Mouse (Mus musculus): Measurements from ENCODE around the gene Btbd8.

Gene Btbd8

DNA sequence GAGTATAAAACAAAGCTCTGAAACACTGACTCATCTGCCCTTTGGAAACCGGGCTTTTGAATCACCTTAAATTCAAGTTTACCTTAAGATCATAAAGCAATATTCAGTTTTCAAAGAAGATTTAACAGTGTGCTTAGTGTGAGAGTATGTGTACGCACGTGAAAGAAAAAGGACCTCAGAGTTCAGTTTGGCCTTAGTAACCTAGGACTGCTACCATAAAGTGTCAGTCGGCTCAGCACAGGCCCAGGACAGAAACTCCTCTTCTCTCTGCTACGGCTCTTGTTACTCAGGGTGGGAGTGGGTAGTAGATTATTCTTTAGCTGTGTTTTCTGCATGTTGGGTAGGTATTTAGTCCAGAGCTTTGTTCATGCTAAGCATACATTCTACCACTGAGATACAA lies 11.8 kb downstream of the Btbd8 start:
- no peak for DNase-seq (ENCODE audit: low spot score)

DNA sequence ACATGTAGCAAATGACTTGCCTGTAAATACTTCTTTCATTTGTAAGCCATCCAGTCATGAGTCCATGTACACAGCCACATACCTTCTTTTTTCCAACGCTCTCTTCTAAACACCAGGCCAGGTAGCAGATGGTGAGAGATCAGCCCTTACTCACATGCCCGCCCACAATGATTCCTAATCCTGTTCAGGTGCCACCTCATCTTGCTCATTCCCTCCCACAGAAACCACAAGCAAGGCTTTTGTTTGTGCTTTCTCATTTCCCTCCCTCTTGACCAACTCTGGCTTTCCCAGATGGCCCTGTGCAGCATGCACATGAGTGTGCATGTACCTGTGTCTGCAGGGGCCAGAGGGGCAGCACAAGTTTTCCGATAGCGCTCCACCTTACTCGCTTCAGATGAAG lies 12.5 kb downstream of the Btbd8 start:
- DNase-seq (ENCODE audit: low spot score) = no peak

DNA sequence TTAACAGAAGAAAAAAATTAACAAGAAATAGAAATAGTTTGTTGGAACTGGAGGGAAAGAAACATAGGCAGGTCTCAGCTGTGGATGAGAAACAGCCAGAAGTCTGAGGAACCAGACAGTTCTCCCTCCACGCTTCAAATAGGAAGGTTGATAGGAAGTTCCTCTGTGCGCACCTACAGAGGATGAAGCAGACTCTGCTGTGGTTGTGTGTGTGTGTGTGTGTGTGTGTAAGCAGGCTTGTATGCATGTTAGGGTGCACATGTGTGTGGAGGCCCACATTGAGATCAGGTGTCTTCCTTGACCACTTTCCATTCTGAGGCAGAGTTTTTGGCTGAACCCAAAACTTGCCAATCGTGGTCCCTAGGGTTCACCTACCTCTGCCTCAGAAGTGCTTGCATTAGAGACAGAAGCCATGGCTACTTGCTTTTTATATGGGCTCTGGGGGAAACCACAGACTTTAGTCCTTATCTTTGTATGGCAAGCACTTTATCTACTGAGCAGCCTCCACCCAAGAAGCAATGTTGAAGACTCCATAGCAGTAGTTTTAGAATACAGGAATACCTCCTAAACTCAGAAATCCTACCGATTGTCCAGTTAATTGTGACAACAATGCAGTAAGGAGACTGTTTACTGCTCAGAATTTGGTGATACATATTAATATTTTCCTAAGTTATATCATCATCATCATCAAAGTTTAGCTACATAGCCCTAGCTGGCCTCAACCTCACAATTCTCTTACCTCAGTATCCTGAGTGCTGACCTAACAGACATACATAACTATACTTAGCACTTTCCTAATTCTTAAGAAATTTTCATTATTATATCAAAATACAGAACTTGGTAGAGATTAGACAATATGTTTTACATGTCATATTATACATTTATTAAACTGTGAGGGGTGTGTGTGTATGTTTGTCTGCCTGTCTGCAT lies 24.6 kb downstream of the Btbd8 start:
- no peak for DNase-seq (ENCODE audit: low spot score)

DNA sequence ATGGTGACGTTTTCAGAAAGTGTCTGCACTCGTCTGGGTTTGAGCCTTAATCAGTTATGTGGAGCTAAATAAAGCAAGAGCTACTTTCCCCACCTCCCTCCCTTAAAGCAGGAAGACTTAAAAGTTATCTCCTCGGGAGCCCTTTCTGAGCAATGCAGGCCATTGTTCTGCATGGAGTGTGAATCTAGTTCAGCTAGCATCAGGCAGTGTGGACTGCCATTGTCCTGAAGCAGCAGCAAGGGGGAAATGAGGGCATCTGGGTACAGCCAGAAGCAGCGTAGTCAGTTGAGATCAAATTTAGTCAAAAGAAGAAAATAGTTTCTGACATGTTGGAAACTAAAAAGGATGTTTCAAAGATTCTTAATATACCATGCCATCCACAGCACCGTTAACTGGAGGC lies 28.7 kb downstream of the Btbd8 start:
- DNase-seq (ENCODE audit: low spot score) = no peak

DNA sequence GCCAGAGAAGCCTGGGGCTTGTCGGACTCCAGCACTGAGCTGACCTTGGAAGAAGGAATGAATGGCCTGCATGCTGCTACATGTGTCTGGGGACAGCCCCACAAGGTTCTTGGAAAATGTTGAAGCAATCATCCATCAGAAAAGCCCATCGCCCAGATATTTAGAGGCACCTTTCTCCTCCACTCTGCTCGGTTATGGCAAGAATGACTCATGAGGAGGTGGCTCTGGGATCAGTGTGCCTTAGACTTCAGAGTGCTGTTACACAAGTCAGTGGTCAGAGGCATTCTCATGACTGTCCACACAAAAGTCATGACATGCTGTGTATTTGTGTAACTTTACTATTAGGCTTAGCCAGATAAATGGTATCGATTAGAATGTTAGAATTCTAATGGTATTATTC lies 29.3 kb downstream of the Btbd8 start:
- no peak for DNase-seq (ENCODE audit: low spot score)

DNA sequence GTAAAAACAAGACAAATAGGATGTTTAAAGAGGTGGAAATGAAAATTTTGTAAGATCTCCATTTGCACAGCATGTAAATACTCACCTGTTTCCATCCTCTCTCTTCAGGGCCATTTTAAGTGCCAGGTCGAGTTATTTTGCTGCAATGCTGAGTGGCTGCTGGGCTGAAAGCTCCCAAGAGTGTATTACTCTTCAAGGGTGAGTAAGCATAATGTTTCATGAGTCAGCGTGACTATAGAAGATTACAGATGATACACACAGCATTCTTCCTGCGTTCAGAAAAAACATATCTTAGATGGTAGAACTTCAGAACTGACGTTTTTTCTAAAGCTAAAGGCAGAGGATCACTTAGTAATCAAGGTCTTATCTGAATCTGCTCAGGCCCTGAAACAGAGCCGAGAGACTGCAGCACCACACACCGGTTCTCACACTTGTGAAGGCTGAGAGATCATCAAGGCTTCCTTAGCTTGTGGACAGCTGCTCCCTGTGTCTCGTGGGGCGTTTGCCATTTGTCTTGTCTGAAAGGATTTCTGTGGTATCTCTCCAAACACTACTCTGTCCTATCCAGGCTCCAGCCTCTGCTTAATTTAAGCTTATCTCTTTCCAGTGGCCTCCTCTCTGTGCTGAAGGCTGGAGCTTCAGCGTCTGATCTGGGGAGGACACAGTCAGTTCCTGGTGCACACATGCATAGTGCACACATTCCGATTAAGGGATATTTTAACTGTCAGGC lies 33.0 kb downstream of the Btbd8 start:
- DNase-seq (ENCODE audit: low spot score) = no peak

DNA sequence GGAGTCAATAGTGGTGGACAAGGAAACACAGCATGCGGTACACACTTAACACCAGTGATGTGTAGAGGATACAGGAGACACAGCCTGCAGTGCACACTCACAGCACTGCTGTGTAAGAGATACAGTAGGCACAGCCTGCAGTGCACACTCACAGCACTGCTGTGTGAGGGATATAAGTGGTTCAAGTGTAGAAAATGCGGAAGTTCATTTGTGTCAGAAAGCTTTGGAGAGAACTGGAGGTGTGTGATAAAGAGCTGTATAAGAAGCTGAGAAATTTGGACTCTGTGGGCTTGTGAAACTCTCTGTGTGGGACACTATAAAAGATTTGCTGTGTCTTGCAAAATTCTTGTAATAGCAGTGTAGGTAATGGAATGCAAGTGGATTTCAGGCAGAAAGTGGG lies 42.4 kb downstream of the Btbd8 start:
- no peak for DNase-seq (ENCODE audit: low spot score)

DNA sequence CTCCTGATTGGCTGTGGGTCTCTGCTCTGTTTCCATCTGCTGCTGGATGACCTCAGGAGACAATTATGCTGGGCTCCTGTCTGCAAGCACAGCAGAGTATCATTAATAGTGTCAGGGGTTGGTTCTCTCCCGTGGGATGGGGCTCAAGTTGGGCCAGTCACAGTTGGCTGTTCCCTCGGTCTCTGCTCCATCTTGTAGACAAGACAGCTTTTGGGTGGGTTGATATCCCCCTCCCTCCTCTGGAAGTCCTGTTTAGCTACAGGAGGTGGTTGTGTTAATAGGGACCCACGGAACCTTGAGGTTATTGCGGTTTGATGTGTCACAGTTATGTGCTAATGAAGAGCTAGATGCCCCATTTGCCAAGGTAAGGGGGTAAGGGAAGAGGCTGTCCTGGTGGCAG lies 51.2 kb downstream of the Btbd8 start:
- no peak for DNase-seq (ENCODE audit: low spot score)

DNA sequence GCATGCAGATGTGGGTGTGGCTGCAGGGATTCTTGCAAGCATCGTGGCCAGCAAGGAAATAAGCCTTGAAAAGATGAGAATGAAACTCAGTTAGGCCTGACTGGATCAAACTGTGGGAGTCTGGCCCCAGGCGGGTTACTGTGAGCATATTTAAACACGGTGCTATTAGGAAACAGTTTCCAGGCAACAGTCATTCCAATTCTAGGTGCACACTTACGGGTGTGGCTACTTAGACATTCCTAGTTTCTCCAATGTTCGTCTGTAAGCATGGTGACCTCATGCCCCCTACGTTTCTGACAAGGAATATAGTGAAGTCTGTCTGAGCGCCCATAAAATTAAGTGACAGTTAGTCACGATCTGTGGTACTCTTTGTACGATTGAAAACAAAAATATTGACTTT lies 53.2 kb downstream of the Btbd8 start:
- DNase-seq (ENCODE audit: low spot score) = no peak

DNA sequence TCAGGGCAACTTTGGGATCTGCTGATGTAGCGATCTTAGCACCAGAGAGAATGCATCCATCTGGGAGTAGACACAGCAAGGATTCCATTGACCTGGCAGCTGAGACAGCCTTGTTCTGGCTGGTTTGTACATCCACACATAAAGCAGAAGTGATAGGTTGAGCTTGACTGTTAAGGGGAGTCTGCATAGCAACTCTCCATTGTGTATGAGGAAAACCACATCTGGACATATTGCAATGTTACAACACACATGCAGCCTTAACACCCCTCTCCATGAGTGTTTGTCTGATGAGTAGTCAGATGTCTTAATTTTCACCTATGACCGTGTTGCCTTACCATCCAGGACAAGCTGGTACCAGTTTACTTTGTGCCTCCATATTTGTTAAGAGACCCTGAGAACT lies 54.7 kb downstream of the Btbd8 start:
- no peak for DNase-seq (ENCODE audit: low spot score)

DNA sequence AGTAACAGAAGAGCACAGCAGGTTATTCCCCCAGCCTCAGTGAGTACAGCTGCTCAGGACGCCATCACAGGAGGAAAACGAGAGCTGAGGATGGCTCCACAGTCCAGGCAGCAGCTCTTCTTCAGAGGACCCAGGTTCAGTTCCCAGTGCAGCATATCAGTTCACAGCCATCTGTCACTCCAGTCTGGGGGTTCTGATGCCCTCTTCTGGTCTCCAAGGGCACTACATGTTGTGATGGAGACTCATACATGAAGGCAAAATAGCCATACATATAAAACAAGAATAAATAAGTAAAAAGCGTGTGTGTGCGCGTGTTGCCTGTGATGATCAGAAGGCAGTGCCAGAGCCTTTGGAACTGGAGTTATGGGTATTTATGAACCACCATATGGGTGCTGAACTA lies 57.0 kb downstream of the Btbd8 start:
- DNase-seq (ENCODE audit: low spot score) = no peak

DNA sequence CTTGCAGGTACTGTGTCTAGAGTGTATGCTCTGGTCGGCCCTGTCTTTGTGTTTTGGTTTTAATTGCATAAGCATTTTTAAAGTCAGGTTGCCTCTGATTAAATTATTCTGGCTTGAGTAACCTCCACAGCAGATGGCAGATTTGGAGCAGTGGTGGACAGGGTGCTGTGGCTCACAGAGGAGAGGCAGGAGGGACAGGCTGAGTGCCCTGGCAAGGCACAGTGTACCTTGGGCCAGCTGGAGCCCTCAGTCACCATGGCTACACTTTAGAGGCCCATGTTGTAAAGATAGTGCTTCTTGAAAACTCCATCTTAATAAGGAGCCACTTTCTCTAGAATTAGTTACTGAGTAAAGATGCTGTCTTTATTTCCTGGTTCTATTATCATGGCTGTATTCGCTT lies 58.2 kb downstream of the Btbd8 start:
- DNase-seq (ENCODE audit: low spot score) = no peak

DNA sequence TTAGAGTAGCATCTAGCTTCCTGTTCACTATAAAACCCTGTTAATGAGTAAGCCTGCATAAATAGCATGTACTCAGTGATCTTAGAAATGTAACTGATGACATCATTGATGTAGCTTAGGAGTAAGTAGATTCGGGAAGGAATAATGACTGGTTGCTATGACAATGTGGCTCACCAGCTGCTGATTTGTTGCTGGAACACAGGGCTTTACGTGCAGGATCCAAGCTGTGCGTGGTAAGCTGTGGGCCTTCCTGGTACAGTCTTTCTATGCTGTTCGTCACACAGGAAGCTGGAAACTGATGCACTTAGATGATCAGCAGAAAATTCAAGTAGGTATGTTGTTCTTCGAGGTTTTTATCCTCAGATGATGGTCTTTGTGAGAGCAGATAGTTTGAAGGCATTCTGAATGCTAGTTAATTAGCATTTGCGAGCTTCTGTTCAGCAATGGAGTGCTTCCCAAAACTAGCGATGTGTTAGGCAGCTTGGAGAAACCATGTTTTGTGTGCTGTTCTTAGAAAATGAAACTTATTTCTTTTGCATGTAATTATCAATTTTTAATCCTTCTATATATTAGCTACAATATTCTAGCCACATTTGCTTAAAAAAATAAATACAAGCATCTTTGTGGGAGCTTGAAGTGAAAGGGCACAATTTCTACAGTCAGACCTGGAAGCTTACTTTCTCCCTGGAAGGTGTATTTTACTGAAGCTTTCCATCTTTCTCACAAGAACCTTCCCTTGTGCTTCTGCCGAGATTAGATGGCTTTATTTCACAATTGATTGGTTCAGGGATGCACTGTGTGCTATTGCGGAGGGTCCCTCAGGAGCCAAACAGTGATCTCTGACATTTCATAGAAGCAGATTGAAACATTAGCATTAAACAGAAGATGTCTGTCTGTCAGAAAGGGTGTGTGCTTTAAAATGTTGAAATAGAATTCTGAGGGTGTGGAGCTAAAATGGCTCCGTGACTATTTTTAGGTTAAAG lies 60.0 kb downstream of the Btbd8 start:
- DNase-seq (ENCODE audit: low spot score) = peak; percentile 75

DNA sequence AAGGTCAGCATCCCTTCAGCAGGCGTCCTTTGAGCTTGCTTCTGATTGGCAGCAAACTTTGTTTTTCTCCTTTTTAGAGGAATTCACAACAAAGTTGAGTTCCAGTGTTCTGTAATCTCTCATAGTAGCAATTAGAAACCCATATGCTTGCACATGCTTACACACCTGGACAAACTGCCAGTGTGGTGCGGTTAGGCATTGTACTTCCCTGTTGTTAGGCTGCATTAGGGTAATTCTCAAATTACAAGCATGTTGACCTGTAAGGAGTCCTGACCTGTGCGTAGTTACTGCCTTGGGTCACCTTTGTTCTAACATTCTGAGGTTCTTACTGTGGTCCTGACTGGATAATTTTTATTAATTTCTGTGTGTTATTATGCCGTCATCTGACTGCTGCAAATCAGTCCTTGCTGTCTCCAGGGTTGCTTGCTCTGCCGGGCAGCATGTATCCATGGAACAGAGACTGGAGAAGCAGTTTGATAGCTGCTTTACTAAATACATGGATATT lies 61.1 kb downstream of the Btbd8 start:
- DNase-seq (ENCODE audit: low spot score) = no peak

DNA sequence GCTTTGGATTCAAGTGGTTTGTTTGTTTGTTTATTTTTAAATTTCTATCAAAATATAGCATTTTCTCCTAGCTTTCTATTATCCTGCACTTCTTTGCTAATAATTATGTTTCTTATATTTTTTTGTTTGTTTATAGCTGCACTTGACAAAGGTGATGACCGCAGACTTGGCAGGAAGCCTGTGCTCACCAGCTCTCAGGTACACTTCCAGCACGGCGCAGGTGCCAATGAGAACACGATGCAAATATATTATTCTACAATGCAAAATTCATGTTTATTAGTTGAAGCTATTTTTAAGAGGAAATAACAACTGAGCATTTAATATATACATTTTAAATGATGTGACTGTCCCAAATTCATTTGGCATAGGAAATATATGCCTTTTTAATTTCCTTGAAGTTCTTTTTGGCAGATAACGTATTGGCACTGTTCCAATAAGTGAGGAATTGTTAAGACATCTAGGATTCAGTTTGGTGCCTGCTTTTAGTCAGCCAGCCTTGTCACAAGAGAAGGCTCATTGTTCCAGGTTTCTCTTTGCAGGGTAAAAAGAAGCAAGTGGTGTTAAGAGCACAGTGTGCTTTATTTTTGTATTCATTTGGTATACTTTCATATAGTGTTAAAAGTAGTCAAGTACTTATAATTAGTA lies 62.2 kb downstream of the Btbd8 start:
- no peak for DNase-seq (ENCODE audit: low spot score)

DNA sequence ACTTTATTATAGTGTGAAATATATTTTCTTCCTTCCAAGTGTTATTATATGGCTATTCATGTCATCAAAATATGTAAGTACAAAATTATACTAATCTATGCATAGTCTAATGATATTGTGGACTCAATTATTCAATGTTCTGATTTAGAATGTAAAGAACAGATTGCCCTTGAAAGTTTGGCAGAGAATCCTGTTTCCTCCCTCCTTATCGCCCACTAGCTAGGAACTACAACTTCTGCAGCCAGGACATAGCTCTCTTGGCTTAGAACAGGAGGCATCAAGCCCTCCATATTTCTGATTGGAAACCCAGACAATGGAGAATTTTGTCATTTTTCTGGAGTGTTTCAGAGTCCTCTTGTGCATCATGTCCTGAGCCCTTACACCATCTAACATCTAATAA lies 62.9 kb downstream of the Btbd8 start:
- no peak for DNase-seq (ENCODE audit: low spot score)

DNA sequence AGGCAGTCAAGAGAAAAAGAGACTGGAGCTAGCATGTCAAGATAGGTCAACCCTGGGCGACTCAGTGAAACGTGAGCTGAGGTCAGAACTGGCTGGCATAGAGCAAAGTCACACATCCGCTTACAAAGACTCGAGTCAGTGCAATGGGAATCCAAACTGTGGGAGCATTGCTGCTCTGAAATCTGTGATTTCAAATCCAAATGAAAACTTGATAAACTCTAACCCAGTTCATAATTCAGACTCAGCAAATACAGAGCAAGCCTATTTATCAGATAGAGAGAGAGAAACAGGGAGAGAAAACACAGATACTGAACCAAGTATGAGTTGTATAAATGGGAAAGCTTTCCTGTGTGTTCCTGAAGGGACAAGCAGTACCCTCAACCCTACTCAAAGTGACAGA lies 69.5 kb downstream of the Btbd8 start, which contains the start of gene Gm42669:
Gm42669 (plus strand) TSS at position 301 of the 400 bp plus-strand sequence.
- no peak for DNase-seq (ENCODE audit: low spot score)

DNA sequence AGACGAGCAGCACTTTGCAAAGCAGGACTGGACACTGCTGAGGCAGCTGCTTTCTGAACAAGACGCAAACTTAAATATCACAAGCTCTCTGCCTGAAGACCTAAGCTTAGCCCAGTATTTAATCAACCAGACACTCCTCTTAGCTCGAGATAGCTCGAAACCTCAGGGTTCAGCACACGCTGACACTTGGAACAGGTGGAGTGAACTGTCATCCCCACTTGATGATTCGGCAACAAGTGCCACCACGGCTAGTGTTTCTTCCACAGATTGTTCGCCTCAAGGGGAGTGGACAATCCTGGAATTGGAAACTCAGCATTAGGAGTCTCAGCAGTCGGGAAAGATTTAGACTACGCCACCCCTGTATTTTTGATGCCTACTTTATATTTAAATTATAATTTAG lies 72.7 kb downstream of the Btbd8 start:
- DNase-seq (ENCODE audit: low spot score) = no peak

DNA sequence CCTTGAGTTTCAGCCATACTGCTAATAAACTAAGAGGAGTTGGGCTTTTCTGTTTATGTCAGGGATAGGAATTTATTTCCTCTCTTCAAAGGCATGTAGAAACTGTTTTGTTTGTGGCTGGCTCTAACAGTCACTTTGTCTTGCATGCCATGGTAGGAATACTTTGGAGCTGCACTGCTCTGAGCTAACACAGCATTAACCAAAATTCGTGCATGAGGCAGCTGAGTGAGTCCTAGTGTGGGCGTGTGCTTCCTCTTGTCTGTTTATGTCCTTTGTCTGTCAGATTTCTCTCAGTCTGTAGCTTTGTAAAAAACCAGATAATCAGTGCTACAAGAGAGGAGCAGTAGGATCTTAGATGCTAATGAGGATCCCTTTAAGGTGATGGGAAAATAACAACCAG lies 73.5 kb downstream of the Btbd8 start:
- DNase-seq (ENCODE audit: low spot score) = no peak

DNA sequence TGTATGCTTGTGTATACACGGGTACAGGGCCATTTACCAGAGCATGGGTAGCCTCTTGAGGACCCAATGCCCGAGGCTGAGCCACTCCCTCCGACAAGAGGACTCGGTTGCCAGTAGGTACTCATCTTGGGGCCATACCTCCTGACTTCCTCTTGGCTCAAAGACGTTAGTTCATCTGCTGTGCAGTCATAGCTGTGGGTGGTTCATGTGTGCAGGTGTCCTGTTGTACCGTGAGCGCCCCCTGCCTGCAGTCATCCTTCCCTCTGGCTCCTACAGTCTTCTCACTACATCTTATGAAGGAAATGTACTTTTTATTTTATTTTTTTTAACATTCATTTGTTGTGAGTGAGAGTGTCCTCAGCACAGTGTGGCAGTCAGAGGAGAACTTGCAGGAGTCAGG lies 75.8 kb downstream of the Btbd8 start:
- peak; percentile 67 for DNase-seq (ENCODE audit: low spot score)

DNA sequence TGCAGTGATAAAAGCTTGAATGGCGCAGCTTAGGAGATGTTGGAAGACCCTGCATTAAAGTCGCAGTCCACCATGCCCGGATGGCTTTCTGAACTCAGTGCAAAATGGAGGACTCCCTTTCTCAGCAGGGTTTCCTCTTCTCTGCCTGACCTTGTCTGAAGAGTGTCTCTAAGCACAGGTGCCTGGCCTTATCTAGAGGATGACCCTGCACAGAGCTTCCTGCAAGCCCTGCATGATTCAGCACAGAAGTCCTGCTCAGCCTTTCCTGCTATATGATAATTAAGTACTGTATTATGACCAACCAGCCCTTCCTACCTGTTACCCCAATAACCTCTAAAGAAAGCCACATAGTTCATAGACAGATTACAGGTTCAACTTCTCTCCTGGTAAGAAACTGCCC lies 77.7 kb downstream of the Btbd8 start:
- DNase-seq (ENCODE audit: low spot score) = no peak

DNA sequence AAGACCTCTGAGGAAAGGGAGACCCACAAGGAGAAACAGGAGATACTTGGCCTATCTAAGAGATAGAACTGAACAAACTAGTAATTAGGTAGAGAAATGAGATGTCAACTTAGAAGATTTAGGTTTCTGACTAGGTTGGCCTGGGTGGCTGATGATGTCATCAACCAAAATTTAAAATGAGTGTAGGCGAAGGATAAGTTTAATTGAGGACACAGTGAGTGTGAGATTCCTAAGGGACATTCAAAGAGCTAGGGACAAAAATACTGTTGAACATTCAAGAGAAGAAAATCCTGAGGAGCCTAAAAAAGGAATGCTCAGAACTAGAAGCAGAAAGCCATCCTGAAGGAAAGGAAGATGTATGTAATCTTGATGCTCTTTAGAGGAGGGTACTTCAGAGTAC lies 78.3 kb downstream of the Btbd8 start:
- no peak for DNase-seq (ENCODE audit: low spot score)
